Mouse (Mus musculus) heart, embryonic 15.5 days (tissue): ENCODE data around the gene Tmem176b. TPM values are rescaled to one million over a fixed set of nuclear protein-coding genes. Genes with fewer than 3 reads are reported as not detected.
"Not testable (repeated sequence)": the region's sequence is repeated elsewhere in the genome, so short reads cannot be mapped to it uniquely, and the experiment has no call there.

ENCODE experiments used
- ATAC-seq: fragments of 200-750 bp; cut with Nextera tagmentation; replicated peaks from 2 replicates; pipeline ENCODE4 v1.8.0; 2017; ENCODE audit warnings: low read depth, moderate TSS enrichment; ENCODE audit not compliant: insufficient number of reproducible peaks, insufficient read depth, low FRiP score
- H3K27ac ChIP-seq: fragments of 300-500 bp; sonication (generic); 2 replicates; pipeline ENCODE4 v1.5.1; 2015; ENCODE audit warnings: mild to moderate bottlenecking, inconsistent platforms
- H3K27me3 ChIP-seq: fragments of 300-500 bp; sonication (generic); 2 replicates; pipeline ENCODE4 v1.6.1; 2015; ENCODE audit warnings: inconsistent platforms
- H3K36me3 ChIP-seq: fragments of 300-500 bp; sonication (generic); 2 replicates; pipeline ENCODE4 v1.6.1; 2015; ENCODE audit warnings: mild to moderate bottlenecking, inconsistent platforms
- H3K4me1 ChIP-seq: fragments of 300-500 bp; sonication (generic); replicated peaks from 2 replicates; pipeline ENCODE4 v1.6.1; 2015; ENCODE audit warnings: inconsistent platforms
- H3K4me2 ChIP-seq: fragments of 300-500 bp; sonication (generic); 2 replicates; pipeline ENCODE4 v1.6.1; 2015; ENCODE audit warnings: inconsistent platforms, mild to moderate bottlenecking, moderate library complexity
- H3K4me3 ChIP-seq: fragments of 300-500 bp; sonication (generic); 2 replicates; pipeline ENCODE4 v1.5.1; 2015; ENCODE audit warnings: mild to moderate bottlenecking, inconsistent platforms
- H3K9ac ChIP-seq: fragments of 300-500 bp; sonication (generic); 2 replicates; pipeline ENCODE4 v1.6.1; 2015; ENCODE audit warnings: mild to moderate bottlenecking, inconsistent platforms
- H3K9me3 ChIP-seq: fragments of 300-500 bp; sonication (generic); replicated peaks from 2 replicates; pipeline ENCODE4 v1.6.1; 2016; ENCODE audit warnings: inconsistent platforms
- WGBS: fragments of 180-500 bp; shearing (Covaris S2); methylation state at CpG from one replicate; pipeline ENCODE4 v1.1.7; 2015; ENCODE audit warnings: mixed read lengths; 5-methylcytosine and 5-hydroxymethylcytosine counted together
- polyA plus RNA-seq: library from polyadenylated mRNA; unstranded; fragments of >200 nt; fragmentation: Nextera tagmentation; extraction: Ambion mirVana; gene quantifications from 2 replicates; pipeline ENCODE4 v1.2.1, GENCODE M21; 2015

The Tmem176b gene
- polyA plus RNA-seq, 1 experiment from 2014 or later, result 191 TPM

GRCm38 (mm10) chr6:48825016-48825415 is 16.3 kb downstream of the Tmem176b start:
- Histone ChIP-seq H3K4me3 (no peak overlapping the region), H3K27me3 (no peaks in the 10 kb centered on the region), H3K4me2 (no peak overlapping the region), H3K36me3 (no peaks in the 10 kb centered on the region), H3K27ac (no peak overlapping the region), H3K4me1 (0 out of 2 replicates have a peak, but pooled peaks cover 4% of the 10 kb centered on the region), H3K9ac (no peak overlapping the region), H3K9me3 (no peaks in the 10 kb centered on the region)
- 69% methylated on average over 7 of the region's 7 CpGs for WGBS
- no peak for ATAC-seq

- not testable (repeated sequence) for ATAC-seq, H3K4me1 ChIP-seq, H3K36me3 ChIP-seq, H3K9me3 ChIP-seq, H3K4me3 ChIP-seq, H3K4me2 ChIP-seq, H3K27ac ChIP-seq, H3K27me3 ChIP-seq, H3K9ac ChIP-seq
- 78% methylated on average over 7 of the region's 7 CpGs for WGBS
Observed at GRCm38 (mm10) chr6:48821991-48822785, 19.1 kb downstream of the Tmem176b start.

GRCm38 (mm10) chr6:48817815-48818214 is 23.5 kb downstream of the Tmem176b start:
- no peak overlapping the region for H3K4me3 ChIP-seq
- no peak overlapping the region for H3K4me2 ChIP-seq
- no peaks in the 10 kb centered on the region for H3K9me3 ChIP-seq
- no peak overlapping the region for H3K9ac ChIP-seq
- no peak overlapping the region for H3K27ac ChIP-seq
- no peaks in the 10 kb centered on the region for H3K36me3 ChIP-seq
- H3K4me1 ChIP-seq, result no peaks in the 10 kb centered on the region
- whole genome bisulfite sequencing, result 4% methylated on average over 6 of the region's 6 CpGs
- H3K27me3 ChIP-seq, result no peaks in the 10 kb centered on the region
- no peak for ATAC-seq

- Histone ChIP-seq H3K36me3 (no peaks in the 10 kb centered on the region), H3K4me2 (no peak overlapping the region), H3K4me3 (no peak overlapping the region), H3K27me3 (no peaks in the 10 kb centered on the region), H3K9me3 (no peaks in the 10 kb centered on the region), H3K4me1 (no peaks in the 10 kb centered on the region), H3K27ac (no peak overlapping the region), H3K9ac (no peak overlapping the region)
- no peak for ATAC-seq
Observed at GRCm38 (mm10) chr6:48815013-48815412, 26.3 kb downstream of the Tmem176b start.

GRCm38 (mm10) chr6:48809494-48810219 is 31.6 kb downstream of the Tmem176b start:
- Histone ChIP-seq H3K4me1 (no peaks in the 10 kb centered on the region), H3K4me2 (no peak overlapping the region), H3K9me3 (no peaks in the 10 kb centered on the region), H3K36me3 (no peaks in the 10 kb centered on the region), H3K9ac (no peak overlapping the region), H3K27ac (no peak overlapping the region), H3K27me3 (no peaks in the 10 kb centered on the region), H3K4me3 (no peak overlapping the region)
- WGBS, result 61% methylated on average over 3 of the region's 3 CpGs
- no peak for ATAC-seq

GRCm38 (mm10) chr6:48806746-48807145 is 34.5 kb downstream of the Tmem176b start:
- ATAC-seq, result no peak
- no peaks in the 10 kb centered on the region for H3K4me1 ChIP-seq
- H3K9me3 ChIP-seq, result no peaks in the 10 kb centered on the region
- H3K4me3 ChIP-seq, result no peak overlapping the region
- no peaks in the 10 kb centered on the region for H3K27me3 ChIP-seq
- H3K4me2 ChIP-seq, result no peak overlapping the region
- no peak overlapping the region for H3K9ac ChIP-seq
- WGBS, result 79% methylated on average over 3 of the region's 3 CpGs
- no peak overlapping the region for H3K27ac ChIP-seq
- H3K36me3 ChIP-seq, result no peaks in the 10 kb centered on the region

- Histone ChIP-seq H3K9me3 (no peaks in the 10 kb centered on the region), H3K4me2 (no peak overlapping the region), H3K4me3 (no peak overlapping the region), H3K27me3 (no peaks in the 10 kb centered on the region), H3K4me1 (no peaks in the 10 kb centered on the region), H3K9ac (no peak overlapping the region), H3K36me3 (no peaks in the 10 kb centered on the region), H3K27ac (no peak overlapping the region)
- WGBS, result 87% methylated on average over 5 of the region's 5 CpGs
- no peak for ATAC-seq
Observed at GRCm38 (mm10) chr6:48804346-48804745, 37.0 kb downstream of the Tmem176b start.

- Histone ChIP-seq H3K9me3 (no peaks in the 10 kb centered on the region), H3K27ac (no peak overlapping the region)
Observed at GRCm38 (mm10) chr6:48803406-48804051, 37.8 kb downstream of the Tmem176b start.

GRCm38 (mm10) chr6:48801897-48802296 is 39.4 kb downstream of the Tmem176b start:
- Histone ChIP-seq H3K9me3 (no peaks in the 10 kb centered on the region), H3K36me3 (no peaks in the 10 kb centered on the region), H3K27me3 (no peaks in the 10 kb centered on the region), H3K4me3 (no peak overlapping the region), H3K9ac (no peak overlapping the region), H3K4me1 (no peaks in the 10 kb centered on the region), H3K4me2 (no peak overlapping the region), H3K27ac (no peak overlapping the region)
- ATAC-seq, result no peak
- WGBS, result 58% methylated on average over 1 of the region's 1 CpGs

More at GRCm38 (mm10) chr6:48803406-48804051, 37.8 kb downstream of the Tmem176b start:
- ATAC-seq, result no peak
- H3K4me3 ChIP-seq, result no peak overlapping the region
- no peaks in the 10 kb centered on the region for H3K27me3 ChIP-seq
- H3K4me1 ChIP-seq, result no peaks in the 10 kb centered on the region
- H3K9ac ChIP-seq, result no peak overlapping the region
- H3K36me3 ChIP-seq, result no peaks in the 10 kb centered on the region
- no peak overlapping the region for H3K4me2 ChIP-seq

GRCm38 (mm10) chr6:48787867-48788266 is 53.4 kb downstream of the Tmem176b start:
- Histone ChIP-seq H3K9ac (no peak overlapping the region), H3K27me3 (no peaks in the 10 kb centered on the region), H3K9me3 (no peaks in the 10 kb centered on the region), H3K4me1 (no peaks in the 10 kb centered on the region), H3K4me2 (no peak overlapping the region), H3K4me3 (no peak overlapping the region), H3K36me3 (no peaks in the 10 kb centered on the region), H3K27ac (no peak overlapping the region)
- 65% methylated on average over 2 of the region's 2 CpGs for WGBS
- no peak for ATAC-seq

- no peaks in the 10 kb centered on the region for H3K36me3 ChIP-seq
- H3K4me2 ChIP-seq, result no peak overlapping the region
- 0 out of 2 replicates have a peak overlapping the region, but pooled peaks have one; percentile 8 for H3K27ac ChIP-seq
- no peaks in the 10 kb centered on the region for H3K4me1 ChIP-seq
- 68% methylated on average over 2 of the region's 2 CpGs for WGBS
- no peaks in the 10 kb centered on the region for H3K27me3 ChIP-seq
- no peak for ATAC-seq
- H3K4me3 ChIP-seq, result no peak overlapping the region
- H3K9ac ChIP-seq, result no peak overlapping the region
- no peaks in the 10 kb centered on the region for H3K9me3 ChIP-seq
Observed at GRCm38 (mm10) chr6:48785601-48786000, 55.7 kb downstream of the Tmem176b start.
